Mouse (Mus musculus) liver, embryonic 14.5 days (tissue): ENCODE data around the gene Cmah.

Experiments
- CTCF ChIP-seq: IDR thresholded peaks from 2 replicates; pipeline ENCODE4 v1.5.1; 2016; ENCODE audit warnings: antibody characterized with exemption, low read depth, control low read depth
- EP300 ChIP-seq: IDR thresholded peaks from 2 replicates; pipeline ENCODE4 v1.6.1; 2016; ENCODE audit warnings: antibody characterized with exemption, low read depth

- no peak for TF ChIP-seq CTCF
- TF ChIP-seq EP300 = peak; percentile 90
These were observed 169.8 kb downstream of the Cmah start for GRCm38 (mm10) chr13:24497001-24497400.
